Mouse (Mus musculus) embryonic fibroblast, embryonic 13.5 days (primary cell): ENCODE measurements at regions not wholly inside any gene's neighbourhood (a gene's known extent, or its start where the extent isn't known, plus 50 kb on each side); places are given as distances from the start of the nearest gene placed in this dataset.

ENCODE experiments used
- H3K27ac ChIP-seq: 2 replicates; pipeline ENCODE4 v1.5.1; 2012; ENCODE audit warnings: low read length, control low read depth, inconsistent platforms; ENCODE audit not compliant: insufficient read depth
- H3K4me1 ChIP-seq: 2 replicates; pipeline ENCODE4 v1.6.1; 2011; ENCODE audit warnings: low read length; ENCODE audit not compliant: control insufficient read depth, insufficient read depth
- H3K4me3 ChIP-seq: 2 replicates; pipeline ENCODE4 v1.5.1; 2011; ENCODE audit warnings: mild to moderate bottlenecking, control low read depth, low read length; ENCODE audit not compliant: insufficient read depth
- CTCF ChIP-seq: IDR thresholded peaks from 2 replicates; pipeline ENCODE4 v1.5.1; 2011; ENCODE audit warnings: mild to moderate bottlenecking, control low read depth, low read length, moderate library complexity, borderline replicate concordance; ENCODE audit not compliant: insufficient read depth
- POLR2A ChIP-seq: IDR thresholded peaks from 2 replicates; pipeline ENCODE4 v1.6.1; 2011; ENCODE audit warnings: low read depth, mild to moderate bottlenecking, control low read depth, low read length, moderate library complexity

DNA sequence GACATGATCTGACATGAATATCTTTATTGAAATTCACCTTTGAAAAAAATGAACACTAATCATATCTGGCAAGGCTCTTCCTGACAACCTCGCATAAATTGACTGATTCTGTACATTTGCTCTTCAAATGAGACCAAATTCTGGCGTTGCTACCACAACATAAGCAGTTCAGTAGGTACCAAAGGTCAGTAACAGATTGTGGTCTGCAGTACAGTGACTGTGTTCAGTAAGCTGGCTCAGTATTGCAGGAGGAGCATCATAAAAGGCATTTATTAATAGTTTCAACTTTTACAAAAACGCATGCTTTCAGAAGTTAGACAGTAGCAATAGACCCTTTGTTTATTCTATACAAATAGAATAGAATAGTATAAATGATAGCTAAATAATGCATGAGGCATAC is 226.7 kb upstream of the Dab2 start:
- no peak overlapping the region for H3K4me3 ChIP-seq
- no peaks in the 10 kb centered on the region for H3K4me1 ChIP-seq
- TF ChIP-seq CTCF (no peak), POLR2A (no peak)
- H3K27ac ChIP-seq, result no peak overlapping the region

- TF ChIP-seq POLR2A (no peak), CTCF (peak; percentile 41; the same call in 1 of the 2 replicates)
- Histone ChIP-seq H3K4me1 (no peaks in the 10 kb centered on the region), H3K4me3 (no peak overlapping the region), H3K27ac (no peak overlapping the region)
Observed at GRCm38 (mm10) chr15:6080714-6081635, 218.6 kb upstream of the Dab2 start.

DNA sequence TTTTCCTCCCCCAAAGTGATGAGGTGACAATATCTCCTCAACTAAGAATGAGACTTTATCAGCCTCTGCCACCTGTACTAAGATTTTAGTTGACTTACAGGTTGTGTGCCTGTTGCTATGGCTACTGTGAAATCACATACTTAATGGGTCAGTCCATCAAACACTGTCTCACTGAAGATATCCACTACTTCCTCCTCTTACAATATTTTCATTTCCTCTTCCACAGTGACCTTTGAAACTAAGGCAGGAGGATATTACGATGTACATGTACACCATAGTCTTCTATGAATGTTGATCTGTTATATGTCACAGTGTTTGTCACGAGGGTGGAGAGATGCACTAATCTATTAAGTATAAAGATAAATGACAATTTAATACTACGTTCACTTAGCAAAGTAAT is 212.4 kb upstream of the Dab2 start:
- Histone ChIP-seq H3K4me3 (no peak overlapping the region), H3K27ac (no peak overlapping the region), H3K4me1 (no peaks in the 10 kb centered on the region)
- TF ChIP-seq POLR2A (no peak), CTCF (no peak)

- H3K4me1 ChIP-seq, result no peaks in the 10 kb centered on the region
- no peak overlapping the region for H3K27ac ChIP-seq
- TF ChIP-seq POLR2A (no peak), CTCF (no peak)
- no peak overlapping the region for H3K4me3 ChIP-seq
Observed at GRCm38 (mm10) chr15:6088498-6088897, 211.1 kb upstream of the Dab2 start.

DNA sequence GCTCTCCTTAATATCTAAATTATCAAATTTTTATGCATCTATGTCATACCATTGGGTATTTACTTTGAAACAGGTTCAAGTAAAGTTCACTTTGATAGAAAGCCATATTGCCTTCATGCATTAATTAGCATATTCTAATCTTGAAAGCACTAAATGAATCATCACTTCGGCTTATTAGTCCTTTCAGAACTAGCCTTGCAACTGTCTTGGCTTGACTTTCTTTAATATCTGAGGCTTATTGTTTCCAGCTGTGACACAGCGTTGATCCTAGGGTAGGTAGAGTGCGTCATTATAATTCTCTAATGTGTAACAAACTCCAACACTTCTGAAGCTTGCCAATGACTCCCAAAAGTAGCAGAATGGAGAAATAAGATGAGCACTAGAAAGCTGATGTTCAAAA is 169.9 kb upstream of the Dab2 start:
- no peak for TF ChIP-seq POLR2A
- no peak for TF ChIP-seq CTCF
- H3K4me1 ChIP-seq, result no peaks in the 10 kb centered on the region
- H3K27ac ChIP-seq, result no peak overlapping the region
- H3K4me3 ChIP-seq, result no peak overlapping the region

GRCm38 (mm10) chr15:6132216-6132615 is 167.4 kb upstream of the Dab2 start:
- TF ChIP-seq POLR2A, result no peak
- no peak for TF ChIP-seq CTCF
- no peak overlapping the region for H3K27ac ChIP-seq
- no peaks in the 10 kb centered on the region for H3K4me1 ChIP-seq
- no peak overlapping the region for H3K4me3 ChIP-seq

DNA sequence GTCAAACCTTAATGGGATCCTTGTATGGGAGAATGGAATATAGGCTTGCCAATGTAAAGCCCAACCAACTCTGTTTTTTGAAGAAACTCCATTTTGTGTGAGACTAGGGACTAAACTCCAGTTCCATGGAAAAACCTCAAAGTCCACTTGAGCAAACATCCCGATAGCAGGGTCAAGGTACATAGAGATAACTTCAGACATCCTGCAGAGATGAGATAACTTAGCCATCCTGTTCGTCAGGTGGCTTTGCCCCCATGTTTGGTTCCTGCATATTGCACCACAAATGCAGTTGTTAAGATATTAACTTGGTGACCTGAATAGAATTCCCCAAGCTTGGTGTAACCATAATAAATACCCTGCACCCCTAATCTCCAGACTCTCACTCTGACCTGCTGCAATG is 154.5 kb upstream of the Dab2 start:
- Histone ChIP-seq H3K4me3 (no peak overlapping the region), H3K4me1 (no peaks in the 10 kb centered on the region), H3K27ac (no peak overlapping the region)
- no peak for TF ChIP-seq CTCF
- TF ChIP-seq POLR2A, result no peak

GRCm38 (mm10) chr15:6154706-6155105 is 144.9 kb upstream of the Dab2 start:
- TF ChIP-seq POLR2A (no peak), CTCF (no peak)
- H3K27ac ChIP-seq, result no peak overlapping the region
- no peak overlapping the region for H3K4me3 ChIP-seq
- no peaks in the 10 kb centered on the region for H3K4me1 ChIP-seq

GRCm38 (mm10) chr15:6180261-6180660 is 119.3 kb upstream of the Dab2 start:
- TF ChIP-seq POLR2A (no peak), CTCF (no peak)
- Histone ChIP-seq H3K27ac (no peak overlapping the region), H3K4me3 (no peak overlapping the region), H3K4me1 (no peaks in the 10 kb centered on the region)

DNA sequence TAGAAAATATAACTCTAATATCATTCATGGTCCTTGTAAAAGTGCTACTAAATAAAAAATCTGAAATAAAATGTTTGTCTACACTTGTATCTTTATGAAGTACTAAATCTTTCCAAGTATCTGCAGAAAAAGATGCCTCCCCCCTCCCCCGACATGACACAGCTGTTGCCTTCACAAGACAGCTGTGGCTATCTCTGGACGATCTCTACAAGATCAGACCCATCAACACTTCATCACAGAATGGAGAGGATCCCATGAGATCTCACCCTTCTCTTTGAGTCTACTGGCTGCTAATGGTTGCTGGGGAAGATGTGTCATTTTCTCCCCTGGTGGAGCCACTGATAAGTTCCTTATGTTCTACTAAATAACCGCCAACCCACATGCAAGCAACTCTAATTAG is 116.0 kb upstream of the Dab2 start:
- Histone ChIP-seq H3K27ac (no peak overlapping the region), H3K4me3 (no peak overlapping the region), H3K4me1 (no peaks in the 10 kb centered on the region)
- TF ChIP-seq CTCF, result no peak
- TF ChIP-seq POLR2A, result no peak
